Mouse (Mus musculus) layer of hippocampus, adult 9-10 months (tissue): ENCODE measurements around the gene Vmn1r39.
A peak's percentile ranks its signal among the peaks of the same experiment; 100 is the strongest.
"Not testable (repeated sequence)": the region's sequence is repeated elsewhere in the genome, so short reads cannot be mapped to it uniquely, and the experiment has no call there.

Experiments
- DNase-seq: peaks from one replicate; pipeline ENCODE4 v3.0.0; 2022; ENCODE audit warnings: low spot score

Vmn1r39 gene

GRCm38 (mm10) chr6:66810509-66810908 lies at the start of gene Vmn1r39:
TSS of gene Vmn1r39 (minus strand) at chr6:66810609.
- DNase-seq: no peak

- no peak for DNase-seq
These were observed 49.0 kb upstream of the Vmn1r39 start for GRCm38 (mm10) chr6:66859391-66859790.

- no peak for DNase-seq
These were observed 47.9 kb upstream of the Vmn1r39 start for GRCm38 (mm10) chr6:66858356-66858755.

GRCm38 (mm10) chr6:66856236-66856635 lies 45.8 kb upstream of the Vmn1r39 start:
- no peak for DNase-seq

- no peak for DNase-seq
These were observed 38.5 kb upstream of the Vmn1r39 start for GRCm38 (mm10) chr6:66848936-66849335.

- DNase-seq: peak; percentile 49
These were observed 30.2 kb upstream of the Vmn1r39 start for GRCm38 (mm10) chr6:66840631-66841030.

GRCm38 (mm10) chr6:66836932-66837331 lies 26.5 kb upstream of the Vmn1r39 start:
- DNase-seq: no peak

- no peak for DNase-seq
These were observed 4.1 kb downstream of the Vmn1r39 start for GRCm38 (mm10) chr6:66806311-66806710.

- no peak for DNase-seq
These were observed 4.7 kb downstream of the Vmn1r39 start for GRCm38 (mm10) chr6:66805713-66806112.

GRCm38 (mm10) chr6:66782527-66782926 lies 27.9 kb downstream of the Vmn1r39 start, which contains the start of gene Vmn1r38:
TSS of gene Vmn1r38 (minus strand) at chr6:66782627.
- not testable (repeated sequence) for DNase-seq
